Mouse (Mus musculus) heart, embryonic 12.5 days (tissue): ENCODE measurements around the gene Gabarap. TPM values are rescaled to one million over a fixed set of nuclear protein-coding genes. Genes with fewer than 3 reads are reported as not detected.

Experiments used
- ATAC-seq: fragments of 200-750 bp; cut with Nextera tagmentation; 2 replicates; pipeline ENCODE4 v1.8.0; 2017; ENCODE audit warnings: moderate TSS enrichment, moderate library complexity; ENCODE audit not compliant: insufficient number of reproducible peaks, low FRiP score
- H3K27ac ChIP-seq: fragments of 300-500 bp; sonication (generic); 2 replicates; pipeline ENCODE4 v1.5.1; 2016; ENCODE audit warnings: mild to moderate bottlenecking, moderate library complexity; ENCODE audit not compliant: poor library complexity, severe bottlenecking
- H3K27me3 ChIP-seq: fragments of 300-500 bp; sonication (generic); replicated peaks from 2 replicates; pipeline ENCODE4 v1.6.1; 2016; ENCODE audit warnings: mild to moderate bottlenecking, moderate library complexity
- H3K36me3 ChIP-seq: fragments of 300-500 bp; sonication (generic); 2 replicates; pipeline ENCODE4 v1.6.1; 2016; ENCODE audit warnings: mild to moderate bottlenecking, moderate library complexity
- H3K4me1 ChIP-seq: fragments of 300-500 bp; sonication (generic); replicated peaks from 2 replicates; pipeline ENCODE4 v1.6.1; 2016; ENCODE audit warnings: mild to moderate bottlenecking
- H3K4me2 ChIP-seq: fragments of 300-500 bp; sonication (generic); 2 replicates; pipeline ENCODE4 v1.6.1; 2016; ENCODE audit warnings: mild to moderate bottlenecking, moderate library complexity
- H3K4me3 ChIP-seq: fragments of 300-500 bp; sonication (generic); 2 replicates; pipeline ENCODE4 v1.5.1; 2016; ENCODE audit warnings: mild to moderate bottlenecking
- H3K9ac ChIP-seq: fragments of 300-500 bp; sonication (generic); 2 replicates; pipeline ENCODE4 v1.6.1; 2016; ENCODE audit warnings: mild to moderate bottlenecking, moderate library complexity
- H3K9me3 ChIP-seq: fragments of 300-500 bp; sonication (generic); replicated peaks from 2 replicates; pipeline ENCODE4 v1.6.1; 2016; ENCODE audit warnings: mild to moderate bottlenecking, moderate library complexity
- WGBS: fragments of 180-500 bp; shearing (Covaris S2); methylation state at CpG from one replicate; pipeline ENCODE4 v1.1.7; 2016; 5-methylcytosine and 5-hydroxymethylcytosine counted together
- polyA plus RNA-seq: library from polyadenylated mRNA; unstranded; fragments of >200 nt; fragmentation: Nextera tagmentation; extraction: Ambion mirVana; gene quantifications from 2 replicates; pipeline ENCODE4 v1.2.1, GENCODE M21; 2016

The Gabarap gene
- polyA plus RNA-seq, 1 experiment from 2014 or later, result 445 TPM

GRCm38 (mm10) chr11:70001159-70001558 is 10.2 kb downstream of the Gabarap start:
- no peak for ATAC-seq
- H3K9ac ChIP-seq, result peak overlapping the region; percentile 91

GRCm38 (mm10) chr11:70001865-70002264 is 10.9 kb downstream of the Gabarap start:
- Histone ChIP-seq H3K4me3 (peak overlapping the region; percentile 74), H3K4me2 (peak overlapping the region; percentile 85), H3K4me1 (peaks cover 49% of the 10 kb centered on the region), H3K9ac (no peak overlapping the region), H3K9me3 (no peaks in the 10 kb centered on the region), H3K27me3 (no peaks in the 10 kb centered on the region), H3K36me3 (peaks cover 50% of the 10 kb centered on the region), H3K27ac (no peak overlapping the region)
- no peak for ATAC-seq

More at GRCm38 (mm10) chr11:70001159-70001558, 10.2 kb downstream of the Gabarap start:
- peaks cover 43% of the 10 kb centered on the region for H3K36me3 ChIP-seq
- H3K9me3 ChIP-seq, result no peaks in the 10 kb centered on the region
- peak overlapping the region; percentile 85 for H3K4me2 ChIP-seq
- H3K27me3 ChIP-seq, result no peaks in the 10 kb centered on the region
- 6% methylated on average over 8 of the region's 8 CpGs for WGBS
- H3K4me1 ChIP-seq, result peaks cover 49% of the 10 kb centered on the region
- peak overlapping the region; percentile 74 for H3K4me3 ChIP-seq
- H3K27ac ChIP-seq, result peak overlapping the region; percentile 96

DNA sequence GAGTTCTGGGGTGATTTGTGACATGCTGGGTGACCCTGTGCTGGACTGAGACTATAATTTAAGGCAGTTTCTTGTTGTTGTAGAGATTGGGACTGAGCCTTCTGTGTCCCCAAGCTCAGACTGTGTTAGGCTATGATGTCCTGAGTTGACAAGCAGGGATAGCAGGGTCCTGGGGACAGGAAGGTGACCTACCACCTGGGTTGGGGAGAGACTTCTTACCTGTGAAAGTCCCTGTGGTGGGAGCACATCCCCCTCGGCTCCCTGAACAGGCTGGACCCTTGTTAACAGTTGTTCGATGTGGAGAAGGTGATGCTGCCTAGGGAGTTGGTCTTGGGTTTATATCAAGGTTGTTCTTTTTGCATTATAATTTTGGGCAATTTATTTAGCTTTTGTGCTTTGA is 11.5 kb downstream of the Gabarap start:
- Histone ChIP-seq H3K9me3 (no peaks in the 10 kb centered on the region), H3K27me3 (no peaks in the 10 kb centered on the region), H3K4me2 (peak overlapping the region; percentile 85), H3K9ac (no peak overlapping the region), H3K4me3 (peak overlapping the region; percentile 74), H3K27ac (no peak overlapping the region), H3K36me3 (peaks cover 56% of the 10 kb centered on the region), H3K4me1 (peaks cover 47% of the 10 kb centered on the region)
- ATAC-seq, result no peak
- 85% methylated on average over 2 of the region's 2 CpGs for WGBS

- Histone ChIP-seq H3K9me3 (no peaks in the 10 kb centered on the region), H3K4me1 (peaks cover 32% of the 10 kb centered on the region), H3K9ac (no peak overlapping the region), H3K27me3 (no peaks in the 10 kb centered on the region), H3K4me2 (no peak overlapping the region), H3K27ac (no peak overlapping the region), H3K36me3 (peaks cover 62% of the 10 kb centered on the region), H3K4me3 (no peak overlapping the region)
- no peak for ATAC-seq
- WGBS, result 65% methylated on average over 5 of the region's 5 CpGs
These were observed 14.6 kb downstream of the Gabarap start for GRCm38 (mm10) chr11:70005521-70005920.

DNA sequence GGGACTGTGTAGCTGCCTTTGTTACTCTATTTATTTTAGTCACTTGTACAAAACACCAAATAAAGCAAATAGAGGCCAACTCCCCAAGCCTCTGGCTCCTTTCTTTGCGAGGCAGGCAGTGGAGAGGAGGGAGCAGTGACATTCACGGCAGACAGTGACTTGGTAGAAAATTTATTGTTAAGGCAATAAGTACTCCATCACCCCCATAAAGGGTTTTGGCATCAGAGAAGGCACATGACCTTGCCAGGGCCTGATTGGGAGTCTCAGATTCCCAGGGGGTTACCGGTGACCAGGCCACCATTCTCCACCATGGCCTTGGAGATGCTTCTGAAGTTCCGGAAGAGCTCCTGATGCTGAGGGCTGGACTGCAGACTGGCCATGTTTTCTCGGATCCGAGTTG is 19.1 kb downstream of the Gabarap start:
- H3K27ac ChIP-seq, result no peak overlapping the region
- no peaks in the 10 kb centered on the region for H3K9me3 ChIP-seq
- H3K27me3 ChIP-seq, result no peaks in the 10 kb centered on the region
- no peak for ATAC-seq
- H3K4me1 ChIP-seq, result peaks cover 10% of the 10 kb centered on the region
- H3K36me3 ChIP-seq, result peaks cover 89% of the 10 kb centered on the region
- H3K4me2 ChIP-seq, result no peak overlapping the region
- H3K9ac ChIP-seq, result no peak overlapping the region
- 88% methylated on average over 6 of the region's 6 CpGs for WGBS
- no peak overlapping the region for H3K4me3 ChIP-seq

DNA sequence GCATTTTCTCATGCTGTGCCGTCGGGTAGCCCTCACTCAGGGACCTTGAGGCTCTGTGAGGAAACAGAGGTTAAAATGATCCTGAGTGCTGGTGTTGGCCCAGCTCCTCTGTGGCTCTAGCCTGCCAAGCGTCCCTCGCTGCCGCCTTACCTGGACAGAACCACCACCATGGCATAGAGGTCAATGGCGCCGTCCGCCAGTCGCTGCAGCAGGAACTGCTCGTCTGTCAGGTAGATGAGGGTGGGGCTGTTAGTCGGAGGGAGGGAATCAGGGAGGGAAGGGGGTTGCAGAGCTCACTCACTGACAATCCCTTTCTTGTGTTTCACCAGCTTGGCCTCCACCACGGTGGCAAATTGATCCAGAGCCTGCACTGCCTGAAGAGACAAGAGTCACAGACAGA is 19.6 kb downstream of the Gabarap start:
- H3K4me1 ChIP-seq, result peaks cover 10% of the 10 kb centered on the region
- no peaks in the 10 kb centered on the region for H3K9me3 ChIP-seq
- 87% methylated on average over 12 of the region's 12 CpGs for WGBS
- no peak for ATAC-seq
- no peaks in the 10 kb centered on the region for H3K27me3 ChIP-seq
- H3K36me3 ChIP-seq, result peaks cover 84% of the 10 kb centered on the region
- H3K4me2 ChIP-seq, result no peak overlapping the region
- H3K27ac ChIP-seq, result no peak overlapping the region
- H3K9ac ChIP-seq, result no peak overlapping the region
- H3K4me3 ChIP-seq, result no peak overlapping the region

- H3K27me3 ChIP-seq, result no peaks in the 10 kb centered on the region
- H3K27ac ChIP-seq, result no peak overlapping the region
- peaks cover 80% of the 10 kb centered on the region for H3K36me3 ChIP-seq
- no peak overlapping the region for H3K4me3 ChIP-seq
- no peak overlapping the region for H3K9ac ChIP-seq
- no peaks in the 10 kb centered on the region for H3K9me3 ChIP-seq
- H3K4me1 ChIP-seq, result peaks cover 10% of the 10 kb centered on the region
- 87% methylated on average over 10 of the region's 10 CpGs for WGBS
- no peak for ATAC-seq
- H3K4me2 ChIP-seq, result no peak overlapping the region
These were observed 20.0 kb downstream of the Gabarap start for GRCm38 (mm10) chr11:70010961-70011360.

DNA sequence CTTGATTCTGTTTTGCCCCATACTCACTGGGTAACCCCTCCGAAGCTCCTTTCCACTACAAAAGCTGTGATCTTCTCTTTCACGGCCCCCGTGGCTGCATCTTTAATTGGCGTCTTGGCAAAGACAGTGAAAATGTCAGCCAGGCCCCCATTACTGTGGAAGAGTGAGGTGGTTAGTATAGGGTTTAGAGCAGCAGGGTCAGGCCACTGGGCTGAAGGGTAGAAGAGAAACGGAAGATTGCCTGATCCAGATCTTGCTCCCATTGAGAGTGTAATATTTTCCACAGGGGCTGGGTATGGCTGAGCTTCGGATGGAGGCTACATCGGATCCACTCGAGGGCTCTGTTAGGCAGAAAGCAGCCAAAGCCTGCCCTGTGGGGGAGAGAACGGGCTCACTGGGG is 22.0 kb downstream of the Gabarap start:
- Histone ChIP-seq H3K9me3 (no peaks in the 10 kb centered on the region), H3K4me3 (no peak overlapping the region), H3K4me1 (peaks cover 21% of the 10 kb centered on the region), H3K27ac (no peak overlapping the region), H3K27me3 (no peaks in the 10 kb centered on the region), H3K9ac (no peak overlapping the region), H3K36me3 (peaks cover 60% of the 10 kb centered on the region), H3K4me2 (no peak overlapping the region)
- no peak for ATAC-seq
- 86% methylated on average over 9 of the region's 9 CpGs for WGBS

GRCm38 (mm10) chr11:70013408-70013807 is 22.5 kb downstream of the Gabarap start:
- Histone ChIP-seq H3K4me1 (peaks cover 24% of the 10 kb centered on the region), H3K27me3 (no peaks in the 10 kb centered on the region), H3K36me3 (peaks cover 55% of the 10 kb centered on the region), H3K4me3 (no peak overlapping the region), H3K27ac (no peak overlapping the region), H3K4me2 (no peak overlapping the region), H3K9me3 (no peaks in the 10 kb centered on the region), H3K9ac (no peak overlapping the region)
- WGBS, result 80% methylated on average over 3 of the region's 3 CpGs
- ATAC-seq, result no peak

- H3K4me2 ChIP-seq, result peak overlapping the region; percentile 85
- peaks cover 49% of the 10 kb centered on the region for H3K36me3 ChIP-seq
- peaks cover 30% of the 10 kb centered on the region for H3K4me1 ChIP-seq
- 59% methylated on average over 5 of the region's 5 CpGs for WGBS
- no peak overlapping the region for H3K4me3 ChIP-seq
- H3K9me3 ChIP-seq, result no peaks in the 10 kb centered on the region
- H3K27me3 ChIP-seq, result no peaks in the 10 kb centered on the region
- H3K27ac ChIP-seq, result no peak overlapping the region
- ATAC-seq, result no peak
- peak overlapping the region; percentile 86 for H3K9ac ChIP-seq
These were observed 23.1 kb downstream of the Gabarap start for GRCm38 (mm10) chr11:70014051-70014450.

DNA sequence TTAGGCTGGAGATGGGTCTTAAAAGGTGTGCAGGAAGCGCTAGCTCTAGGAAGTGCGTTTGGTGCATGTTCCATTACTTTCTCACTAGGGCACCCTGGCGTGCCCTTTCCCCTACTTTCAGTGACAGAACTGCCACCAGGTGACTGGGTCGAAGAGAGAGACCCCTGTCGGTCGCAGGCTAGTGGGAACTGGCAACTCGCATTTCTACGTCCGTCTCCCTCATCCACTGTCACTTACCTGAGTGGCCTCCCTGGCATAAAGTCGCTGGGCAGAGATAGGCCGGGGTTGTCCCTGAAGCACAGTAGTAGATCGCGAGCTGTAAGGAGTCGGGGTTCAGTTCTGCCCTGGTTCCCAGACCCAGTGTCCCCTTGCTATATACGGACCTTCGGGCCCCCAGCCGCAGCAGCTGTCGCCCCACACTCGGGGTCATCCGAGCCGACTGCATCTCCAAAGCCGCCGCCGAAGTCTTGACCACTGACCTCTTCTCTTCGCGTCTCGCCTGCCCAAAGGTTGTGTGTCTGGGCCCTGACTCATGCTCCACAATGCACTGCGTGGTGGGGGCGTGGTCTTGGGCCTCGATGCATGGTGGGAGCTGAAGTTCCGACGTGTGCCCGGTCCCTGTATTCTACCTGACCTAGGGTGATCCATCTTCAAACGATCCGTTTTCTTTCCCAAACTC is 24.1 kb downstream of the Gabarap start, which contains the start of gene Acadvl:
TSS of gene Acadvl (minus strand) at position 532 of the 679 bp plus-strand sequence.
- Histone ChIP-seq H3K9me3 (no peaks in the 10 kb centered on the region), H3K27ac (peak within 1 kb of the TSS; percentile 85), H3K27me3 (no peaks in the 10 kb centered on the region), H3K36me3 (peaks cover 39% of the 10 kb centered on the region), H3K9ac (peak within 1 kb of the TSS; percentile 86), H3K4me2 (peak within 1 kb of the TSS; percentile 85), H3K4me1 (peaks cover 39% of the 10 kb centered on the region), H3K4me3 (peak within 1 kb of the TSS; percentile 68)
- peak; percentile 87 for ATAC-seq
- WGBS, result under 1% methylated on average over 35 of the region's 35 CpGs

- Histone ChIP-seq H3K9ac (no peak overlapping the region), H3K4me3 (peak overlapping the region; percentile 68), H3K27ac (no peak overlapping the region), H3K9me3 (no peaks in the 10 kb centered on the region), H3K27me3 (no peaks in the 10 kb centered on the region), H3K4me1 (peaks cover 46% of the 10 kb centered on the region), H3K4me2 (no peak overlapping the region), H3K36me3 (peaks cover 33% of the 10 kb centered on the region)
- 60% methylated on average over 6 of the region's 6 CpGs for WGBS
- ATAC-seq, result no peak
These were observed 24.7 kb downstream of the Gabarap start for GRCm38 (mm10) chr11:70015677-70016076.
